In genomic region chr10:18360175-18360574, GRCm38 (mm10) we compare ENCODE assay signal across 12 mouse cellular contexts. TPM values are rescaled to one million over a fixed set of nuclear protein-coding genes. Genes with fewer than 3 reads are reported as not detected.
DNase-seq lines count a peak whose midpoint lies in the region; ATAC-seq and TF ChIP-seq lines count a peak whose summit lies in the region.
"Had no signal": no experiment of that assay in that cellular context is flagged by ENCODE, and none has a peak within 500 bp of the region (broad histone marks: within the 10 kb centered on the region; RNA-seq: fewer than 3 reads in every experiment).

No protein-coding gene starts in this region.

- H3K9ac ChIP-seq in forebrain, embryonic 13.5 days = no peak overlapping the region
- H3K9ac ChIP-seq in midbrain, embryonic 14.5 days (replicated peaks; ENCODE audit: low read length) = no peak overlapping the region
- H3K9ac ChIP-seq in midbrain, embryonic 11.5 days (ENCODE audit: low read length) = no peak overlapping the region
- no peak overlapping the region for H3K9ac ChIP-seq in midbrain, postnatal 0 days (replicated peaks; ENCODE audit: low read length, poor library complexity, severe bottlenecking)
- H3K9ac ChIP-seq in liver, postnatal 0 days (replicated peaks) = no peak overlapping the region
- H3K9ac ChIP-seq: liver, embryonic 12.5 days had no signal

- no peaks in the 10 kb centered on the region for H3K9me3 ChIP-seq in forebrain, embryonic 13.5 days (replicated peaks)
- no peaks in the 10 kb centered on the region for H3K9me3 ChIP-seq in forebrain, embryonic 10.5 days
- no peaks in the 10 kb centered on the region for H3K9me3 ChIP-seq in midbrain, embryonic 14.5 days (ENCODE audit: control insufficient read depth, low read length)
- no peaks in the 10 kb centered on the region for H3K9me3 ChIP-seq in midbrain, embryonic 11.5 days (ENCODE audit: control insufficient read depth, low read length)
- H3K9me3 ChIP-seq in midbrain, postnatal 0 days (ENCODE audit: low read length) = no peaks in the 10 kb centered on the region
- H3K9me3 ChIP-seq in liver, postnatal 0 days (ENCODE audit: low read length) = no peaks in the 10 kb centered on the region
- H3K9me3 ChIP-seq: liver, embryonic 12.5 days had no signal

- TF ChIP-seq CTCF in midbrain, postnatal 0 days (IDR thresholded peaks at IDR 0.05) = no peak
- TF ChIP-seq CTCF in liver, postnatal 0 days (IDR thresholded peaks at IDR 0.05; ENCODE audit: low read depth) = no peak

- H3K4me3 ChIP-seq in forebrain, embryonic 13.5 days = no peak overlapping the region
- no peak overlapping the region for H3K4me3 ChIP-seq in forebrain, embryonic 10.5 days
- H3K4me3 ChIP-seq in midbrain, embryonic 14.5 days (replicated peaks; ENCODE audit: low read depth, low read length) = no peak overlapping the region
- no peak overlapping the region for H3K4me3 ChIP-seq in midbrain, embryonic 11.5 days (ENCODE audit: low read depth, low read length)
- H3K4me3 ChIP-seq in midbrain, postnatal 0 days (ENCODE audit: low read depth, low read length) = no peak overlapping the region
- no peak overlapping the region for H3K4me3 ChIP-seq in liver, postnatal 0 days (ENCODE audit: low read depth, low read length)
- H3K4me3 ChIP-seq: gastrocnemius, adult 2 months; liver, embryonic 12.5 days had no signal

- no peak for DNase-seq in forebrain, embryonic 10.5 days (ENCODE audit: extremely low spot score, low spot score)
- DNase-seq in midbrain, embryonic 14.5 days = peak; percentile 49
- no peak for DNase-seq in midbrain, embryonic 11.5 days (ENCODE audit: low spot score, missing footprints)
- peak; percentile 34 to 48 for DNase-seq in frontal cortex, postnatal 36 days (ENCODE audit: low spot score in 2 of 2)
- peak; percentile 79 for DNase-seq in midbrain, postnatal 0 days (ENCODE audit: low spot score)
- DNase-seq in thymus, postnatal 36 days = no peak
- no peak for DNase-seq in liver, postnatal 0 days
- DNase-seq: gastrocnemius, adult 2 months; retina, postnatal 1 day had no signal

- H3K36me3 ChIP-seq in forebrain, embryonic 13.5 days (ENCODE audit: poor library complexity, severe bottlenecking) = no peaks in the 10 kb centered on the region
- H3K36me3 ChIP-seq in forebrain, embryonic 10.5 days (replicated peaks) = no peaks in the 10 kb centered on the region
- no peaks in the 10 kb centered on the region for H3K36me3 ChIP-seq in midbrain, embryonic 14.5 days (ENCODE audit: control insufficient read depth, insufficient read depth, low read length)
- H3K36me3 ChIP-seq in midbrain, embryonic 11.5 days (ENCODE audit: control insufficient read depth, insufficient read depth, low read length) = no peaks in the 10 kb centered on the region
- no peaks in the 10 kb centered on the region for H3K36me3 ChIP-seq in midbrain, postnatal 0 days (ENCODE audit: insufficient read depth, low read length)
- no peaks in the 10 kb centered on the region for H3K36me3 ChIP-seq in liver, postnatal 0 days (replicated peaks; ENCODE audit: insufficient read depth, low read length)
- H3K36me3 ChIP-seq: liver, embryonic 12.5 days had no signal

- no peak for TF ChIP-seq EP300 in liver, postnatal 0 days (IDR thresholded peaks at IDR 0.05; ENCODE audit: low read depth)

- ATAC-seq in forebrain, embryonic 13.5 days = peak; percentile 80
- no peak for ATAC-seq in midbrain, embryonic 14.5 days (ENCODE audit: low FRiP score, low TSS enrichment)
- ATAC-seq in midbrain, embryonic 11.5 days (ENCODE audit: low FRiP score) = no peak
- ATAC-seq in midbrain, postnatal 0 days (ENCODE audit: low FRiP score) = peak; percentile 64; the same call in 1 of the 2 replicates
- ATAC-seq in liver, postnatal 0 days = no peak
- ATAC-seq: liver, embryonic 12.5 days; Patski had no signal

- 0 out of 2 replicates have a peak, but pooled peaks cover 13% of the 10 kb centered on the region for H3K4me1 ChIP-seq in forebrain, embryonic 13.5 days
- H3K4me1 ChIP-seq in forebrain, embryonic 10.5 days = peaks cover 16% of the 10 kb centered on the region
- no peaks in the 10 kb centered on the region for H3K4me1 ChIP-seq in midbrain, embryonic 14.5 days (ENCODE audit: control insufficient read depth, insufficient read depth, low read length)
- no peaks in the 10 kb centered on the region for H3K4me1 ChIP-seq in midbrain, embryonic 11.5 days (ENCODE audit: control insufficient read depth, insufficient read depth, low read length)
- H3K4me1 ChIP-seq in midbrain, postnatal 0 days (ENCODE audit: insufficient read depth, low read length) = no peaks in the 10 kb centered on the region
- H3K4me1 ChIP-seq in liver, postnatal 0 days (ENCODE audit: insufficient read depth) = no peaks in the 10 kb centered on the region
- H3K4me1 ChIP-seq: liver, embryonic 12.5 days had no signal

- no peak overlapping the region for H3K27ac ChIP-seq in forebrain, embryonic 13.5 days
- no peak overlapping the region for H3K27ac ChIP-seq in forebrain, embryonic 10.5 days
- H3K27ac ChIP-seq in midbrain, embryonic 14.5 days (replicated peaks; ENCODE audit: low read depth, low read length) = no peak overlapping the region
- H3K27ac ChIP-seq in midbrain, embryonic 11.5 days (ENCODE audit: low read depth, low read length) = no peak overlapping the region
- H3K27ac ChIP-seq in midbrain, postnatal 0 days (ENCODE audit: low read depth, low read length) = no peak overlapping the region
- no peak overlapping the region for H3K27ac ChIP-seq in liver, postnatal 0 days (ENCODE audit: low read depth)
- H3K27ac ChIP-seq: gastrocnemius, adult 2 months; liver, embryonic 12.5 days had no signal

- H3K4me2 ChIP-seq in forebrain, embryonic 13.5 days = 0 out of 2 replicates have a peak overlapping the region, but pooled peaks have one; percentile 1
- no peak overlapping the region for H3K4me2 ChIP-seq in midbrain, embryonic 14.5 days (ENCODE audit: low read length)
- H3K4me2 ChIP-seq in midbrain, embryonic 11.5 days = no peak overlapping the region
- no peak overlapping the region for H3K4me2 ChIP-seq in midbrain, postnatal 0 days (ENCODE audit: low read depth, low read length, poor library complexity, severe bottlenecking)
- no peak overlapping the region for H3K4me2 ChIP-seq in liver, postnatal 0 days (ENCODE audit: low read depth, low read length)
- H3K4me2 ChIP-seq: liver, embryonic 12.5 days had no signal

- peaks cover 25% of the 10 kb centered on the region for H3K27me3 ChIP-seq in forebrain, embryonic 13.5 days
- H3K27me3 ChIP-seq in forebrain, embryonic 10.5 days (ENCODE audit: poor library complexity, severe bottlenecking) = no peaks in the 10 kb centered on the region
- H3K27me3 ChIP-seq in midbrain, embryonic 14.5 days (ENCODE audit: control insufficient read depth, insufficient read depth, low read length) = no peaks in the 10 kb centered on the region
- no peaks in the 10 kb centered on the region for H3K27me3 ChIP-seq in midbrain, embryonic 11.5 days (ENCODE audit: control insufficient read depth, insufficient read depth, low read length)
- no peaks in the 10 kb centered on the region for H3K27me3 ChIP-seq in midbrain, postnatal 0 days (ENCODE audit: insufficient read depth, low read length)
- no peaks in the 10 kb centered on the region for H3K27me3 ChIP-seq in liver, postnatal 0 days (ENCODE audit: insufficient read depth, low read length)
- H3K27me3 ChIP-seq: liver, embryonic 12.5 days; Patski had no signal

- 16% methylated on average over 6 of the region's 6 CpGs for WGBS in forebrain, embryonic 13.5 days
- 83% methylated on average over 6 of the region's 6 CpGs for WGBS in forebrain, embryonic 10.5 days
- 74% methylated on average over 6 of the region's 6 CpGs for WGBS in midbrain, embryonic 14.5 days
- WGBS in midbrain, embryonic 11.5 days = 86% methylated on average over 6 of the region's 6 CpGs
- WGBS in midbrain, postnatal 0 days = 56% methylated on average over 6 of the region's 6 CpGs
- 88% methylated on average over 6 of the region's 6 CpGs for WGBS in liver, postnatal 0 days (ENCODE audit: insufficient replicate concordance)

RNA-seq across cellular contexts. Expression of gene Nhsl1, which starts 41.4 kb away (rescaled TPM):
- 14.2 and 16.3 TPM in 2 replicates for polyA plus RNA-seq in forebrain, embryonic 13.5 days (2015; fragmentation: Nextera tagmentation; extraction: Ambion mirVana)
- 11.4 and 11.6 TPM in 2 replicates for polyA plus RNA-seq in forebrain, embryonic 10.5 days (2016; fragmentation: Nextera tagmentation; extraction: Ambion mirVana)
- polyA plus RNA-seq in midbrain, embryonic 14.5 days (2014; fragmentation: Nextera tagmentation; extraction: Ambion mirVana) = 13.9 and 16.9 TPM in 2 replicates
- polyA plus RNA-seq in midbrain, embryonic 11.5 days (2014; fragmentation: Nextera tagmentation; extraction: Ambion mirVana) = 14.6 and 15.3 TPM in 2 replicates
- total RNA-seq in midbrain, postnatal 0 days (2014; rRNA removed) = 16.0 and 18.0 TPM in 2 replicates
- 6.7 and 7.2 TPM in 2 replicates for polyA plus RNA-seq in midbrain, postnatal 0 days (2015; fragmentation: Nextera tagmentation; extraction: Ambion mirVana)
- 0.72 and 0.75 TPM in 2 replicates for polyA plus RNA-seq in liver, postnatal 0 days (2015; fragmentation: Nextera tagmentation; extraction: Ambion mirVana)

Comparison
In these comparisons a context has a peak if more than half of its experiments do, and no peak if none do; other contexts are left out.
1. ATAC-seq: peak in forebrain, embryonic 13.5 days (single experiment) and midbrain, postnatal 0 days (single experiment); none in midbrain, embryonic 14.5 days (single experiment), midbrain, embryonic 11.5 days (single experiment) and liver, postnatal 0 days (single experiment).
2. DNase-seq: peak in midbrain, embryonic 14.5 days (single experiment), frontal cortex, postnatal 36 days (2 of 2) and midbrain, postnatal 0 days (single experiment); none in forebrain, embryonic 10.5 days (single experiment), midbrain, embryonic 11.5 days (single experiment), thymus, postnatal 36 days (0 of 2) and liver, postnatal 0 days (single experiment).